Mouse (Mus musculus) gastrocnemius, postnatal 4 days (tissue): ENCODE measurements at regions not wholly inside any gene's neighbourhood (a gene's known extent, or its start where the extent isn't known, plus 50 kb on each side); places are given as distances from the start of the nearest gene placed in this dataset.

Experiments
- DNase-seq, 2 experiments: peaks; one replicate each; pipeline ENCODE4 v3.0.0; 2021 to 2022; ENCODE audit warnings: low spot score in 2 of 2, mixed read lengths in 2 of 2

- no peak for DNase-seq
Measured at GRCm38 (mm10) chr9:61257488-61257887, 114.7 kb upstream of the Tle3 start.

GRCm38 (mm10) chr9:61258100-61258499 lies 114.1 kb upstream of the Tle3 start:
- DNase-seq = no peak

- DNase-seq = no peak
Measured at GRCm38 (mm10) chr9:61259421-61260174, 112.6 kb upstream of the Tle3 start.

- DNase-seq = no peak
Measured at GRCm38 (mm10) chr9:61261263-61261662, 110.9 kb upstream of the Tle3 start.

GRCm38 (mm10) chr9:61261739-61262333 lies 110.3 kb upstream of the Tle3 start:
- no peak for DNase-seq

GRCm38 (mm10) chr9:61263335-61263734 lies 108.8 kb upstream of the Tle3 start:
- no peak for DNase-seq

GRCm38 (mm10) chr9:61265466-61265865 lies 106.7 kb upstream of the Tle3 start:
- DNase-seq = no peak

GRCm38 (mm10) chr9:61266992-61267391 lies 105.2 kb upstream of the Tle3 start:
- DNase-seq = no peak

- DNase-seq = no peak
Measured at GRCm38 (mm10) chr9:61267541-61267940, 104.6 kb upstream of the Tle3 start.

GRCm38 (mm10) chr9:61268162-61268561 lies 104.0 kb upstream of the Tle3 start:
- no peak for DNase-seq

GRCm38 (mm10) chr9:61268681-61269080 lies 103.5 kb upstream of the Tle3 start:
- no peak for DNase-seq

GRCm38 (mm10) chr9:61269151-61269870 lies 102.9 kb upstream of the Tle3 start:
- no peak for DNase-seq

GRCm38 (mm10) chr9:61271243-61271642 lies 100.9 kb upstream of the Tle3 start:
- DNase-seq = no peak

- no peak for DNase-seq
Measured at GRCm38 (mm10) chr9:61271769-61272352, 100.3 kb upstream of the Tle3 start.

- no peak for DNase-seq
Measured at GRCm38 (mm10) chr9:61274020-61274419, 98.1 kb upstream of the Tle3 start.

GRCm38 (mm10) chr9:61277369-61278215 lies 94.6 kb upstream of the Tle3 start:
- peak in 1 of 2 experiments; percentile 21 for DNase-seq

- no peak for DNase-seq
Measured at GRCm38 (mm10) chr9:61278216-61278758, 93.9 kb upstream of the Tle3 start.

- no peak for DNase-seq
Measured at GRCm38 (mm10) chr9:61279044-61279543, 93.1 kb upstream of the Tle3 start.

GRCm38 (mm10) chr9:61280856-61281582 lies 91.1 kb upstream of the Tle3 start:
- no peak for DNase-seq

- no peak for DNase-seq
Measured at GRCm38 (mm10) chr9:61283311-61283710, 88.9 kb upstream of the Tle3 start.
